In the genomic region with DNA sequence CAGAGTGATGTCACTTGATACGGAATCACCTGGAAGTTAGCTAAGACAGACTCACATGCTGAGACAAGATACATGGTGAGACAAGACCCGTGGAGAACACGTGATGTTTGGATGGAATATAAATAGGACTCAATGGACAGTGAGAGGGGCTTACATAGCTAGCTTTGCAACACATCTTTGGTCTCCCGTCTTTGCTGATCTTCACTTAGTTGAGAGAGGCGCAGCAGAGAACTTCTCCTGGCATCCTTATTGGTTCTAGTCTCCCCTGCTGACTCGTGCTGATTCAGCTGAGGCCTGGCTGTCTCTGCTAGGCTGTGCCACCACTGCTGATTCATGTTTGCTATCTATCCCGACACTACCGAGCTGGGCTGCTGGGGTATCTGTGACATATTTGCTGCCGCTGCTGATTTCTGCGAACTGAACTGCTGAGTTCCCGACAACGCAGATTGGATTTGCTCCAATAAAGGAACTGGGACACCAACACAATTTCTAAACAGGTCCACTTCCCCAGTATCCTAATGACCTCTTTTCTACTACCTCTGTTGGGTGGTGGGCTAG, we compare ENCODE assay signal across 32 mouse cellular contexts. TPM values are rescaled to one million over a fixed set of nuclear protein-coding genes. Genes with fewer than 3 reads are reported as not detected.
DNase-seq lines count a peak whose midpoint lies in the region; ATAC-seq lines count a peak whose summit lies in the region.
"Had no signal": no experiment of that assay in that cellular context is flagged by ENCODE, and none has a peak within 500 bp of the region (broad histone marks: within the 10 kb centered on the region; RNA-seq: fewer than 3 reads in every experiment).

No protein-coding gene starts in this region.

- H3K27me3 ChIP-seq in heart, embryonic 10.5 days (ENCODE audit: insufficient read depth, poor library complexity, severe bottlenecking) = no peaks in the 10 kb centered on the region
- H3K27me3 ChIP-seq in heart, embryonic 12.5 days (replicated peaks) = no peaks in the 10 kb centered on the region
- H3K27me3 ChIP-seq in liver, embryonic 13.5 days = no peaks in the 10 kb centered on the region
- H3K27me3 ChIP-seq in hindbrain, embryonic 13.5 days = no peaks in the 10 kb centered on the region
- H3K27me3 ChIP-seq: embryonic facial prominence, embryonic 15.5 days; forebrain, embryonic 13.5 days; heart, embryonic 15.5 days; hindbrain, embryonic 15.5 days; kidney, embryonic 15.5 days; neural tube, embryonic 12.5 days had no signal

- ATAC-seq in heart, embryonic 12.5 days (ENCODE audit: insufficient number of reproducible peaks, low FRiP score) = no peak
- ATAC-seq in liver, embryonic 13.5 days (ENCODE audit: low read depth) = peak; percentile 78
- ATAC-seq in megakaryocyte progenitor cell, adult 5-6 weeks (replicated peaks; ENCODE audit: poor library complexity) = peak; percentile 50
- no peak for ATAC-seq in hindbrain, embryonic 13.5 days (ENCODE audit: low FRiP score)
- ATAC-seq: activated CD4-positive, CD25-positive, alpha-beta regulatory T cell, adult 4 months; CD4-positive, CD25-positive, alpha-beta regulatory T cell, adult 4 months; forebrain, embryonic 13.5 days; inflammation-experienced regulatory T-cells, adult 6 months had no signal

- H3K27ac ChIP-seq in heart, embryonic 10.5 days = no peak overlapping the region
- H3K27ac ChIP-seq in heart, embryonic 12.5 days (ENCODE audit: poor library complexity, severe bottlenecking) = no peak overlapping the region
- H3K27ac ChIP-seq in liver, embryonic 13.5 days = no peak overlapping the region
- no peak overlapping the region for H3K27ac ChIP-seq in hindbrain, embryonic 13.5 days
- H3K27ac ChIP-seq: embryonic facial prominence, embryonic 10.5 days; embryonic facial prominence, embryonic 15.5 days; forebrain, embryonic 13.5 days; heart, adult 2 months; heart, embryonic 15.5 days; hindbrain, embryonic 15.5 days; kidney, embryonic 15.5 days; midbrain, embryonic 10.5 days; neural tube, embryonic 12.5 days had no signal

- no peak overlapping the region for H3K4me3 ChIP-seq in heart, embryonic 10.5 days
- no peak overlapping the region for H3K4me3 ChIP-seq in heart, embryonic 12.5 days
- H3K4me3 ChIP-seq in liver, embryonic 13.5 days (replicated peaks) = no peak overlapping the region
- H3K4me3 ChIP-seq in hindbrain, embryonic 13.5 days = no peak overlapping the region
- H3K4me3 ChIP-seq: embryonic facial prominence, embryonic 10.5 days; embryonic facial prominence, embryonic 15.5 days; forebrain, embryonic 13.5 days; heart, adult 2 months; heart, embryonic 15.5 days; hindbrain, embryonic 15.5 days; kidney, embryonic 15.5 days; midbrain, embryonic 10.5 days; myocyte; neural tube, embryonic 12.5 days had no signal

- H3K36me3 ChIP-seq in heart, embryonic 10.5 days = no peaks in the 10 kb centered on the region
- no peaks in the 10 kb centered on the region for H3K36me3 ChIP-seq in heart, embryonic 12.5 days
- no peaks in the 10 kb centered on the region for H3K36me3 ChIP-seq in liver, embryonic 13.5 days
- H3K36me3 ChIP-seq in hindbrain, embryonic 13.5 days = peaks cover 9% of the 10 kb centered on the region
- H3K36me3 ChIP-seq: embryonic facial prominence, embryonic 15.5 days; heart, embryonic 15.5 days; hindbrain, embryonic 15.5 days; kidney, embryonic 15.5 days; midbrain, embryonic 10.5 days; neural tube, embryonic 12.5 days had no signal

- H3K9ac ChIP-seq in heart, embryonic 12.5 days = no peak overlapping the region
- H3K9ac ChIP-seq in liver, embryonic 13.5 days = no peak overlapping the region
- no peak overlapping the region for H3K9ac ChIP-seq in hindbrain, embryonic 13.5 days
- H3K9ac ChIP-seq: embryonic facial prominence, embryonic 15.5 days; forebrain, embryonic 13.5 days; heart, embryonic 15.5 days; hindbrain, embryonic 15.5 days; kidney, embryonic 15.5 days; neural tube, embryonic 12.5 days had no signal

- H3K4me1 ChIP-seq in heart, embryonic 10.5 days = peaks cover 46% of the 10 kb centered on the region
- H3K4me1 ChIP-seq in heart, embryonic 12.5 days (replicated peaks) = peaks cover 61% of the 10 kb centered on the region
- H3K4me1 ChIP-seq in liver, embryonic 13.5 days (replicated peaks) = peaks cover 44% of the 10 kb centered on the region
- H3K4me1 ChIP-seq in hindbrain, embryonic 13.5 days (replicated peaks) = peaks cover 35% of the 10 kb centered on the region
- H3K4me1 ChIP-seq: neural tube, embryonic 12.5 days had no signal

- WGBS in heart, embryonic 10.5 days = 80% methylated on average over 12 of the region's 12 CpGs
- 75% methylated on average over 12 of the region's 12 CpGs for WGBS in heart, embryonic 12.5 days
- 59% methylated on average over 12 of the region's 12 CpGs for WGBS in liver, embryonic 13.5 days (ENCODE audit: insufficient replicate concordance)
- 93% methylated on average over 12 of the region's 12 CpGs for WGBS in hindbrain, embryonic 13.5 days

- no peak overlapping the region for H3K4me2 ChIP-seq in heart, embryonic 12.5 days
- no peak overlapping the region for H3K4me2 ChIP-seq in liver, embryonic 13.5 days
- H3K4me2 ChIP-seq in hindbrain, embryonic 13.5 days = no peak overlapping the region
- H3K4me2 ChIP-seq: embryonic facial prominence, embryonic 15.5 days; forebrain, embryonic 13.5 days; heart, embryonic 15.5 days; hindbrain, embryonic 15.5 days; kidney, embryonic 15.5 days; neural tube, embryonic 12.5 days had no signal

- DNase-seq in heart, embryonic 10.5 days (ENCODE audit: low spot score) = peak; percentile 67
- DNase-seq in brain, adult 2 months (ENCODE audit: low read depth, low spot score) = peak; percentile 15
- peak; percentile 36 for DNase-seq in liver, embryonic 13.5 days
- no peak for DNase-seq in kidney, postnatal 36 days
- no peak for DNase-seq in urinary bladder, postnatal 36 days (ENCODE audit: low spot score in 2 of 2)
- DNase-seq: adrenal gland, adult 2 months; adrenal gland, postnatal 36 days; cerebellum, adult 2 months; cerebellum, postnatal 14 days; gastrocnemius, postnatal 36 days; heart, postnatal 36 days; kidney, adult 11 months; lung, postnatal 36 days; right cerebral cortex, postnatal 4 days; thymus, adult 2 months; thymus, postnatal 4 days had no signal

- H3K9me3 ChIP-seq in heart, embryonic 10.5 days = no peaks in the 10 kb centered on the region
- no peaks in the 10 kb centered on the region for H3K9me3 ChIP-seq in heart, embryonic 12.5 days (replicated peaks)
- H3K9me3 ChIP-seq in liver, embryonic 13.5 days (replicated peaks) = no peaks in the 10 kb centered on the region
- 0 out of 2 replicates have a peak, but pooled peaks cover 5% of the 10 kb centered on the region for H3K9me3 ChIP-seq in hindbrain, embryonic 13.5 days
- H3K9me3 ChIP-seq: embryonic facial prominence, embryonic 15.5 days; forebrain, embryonic 13.5 days; heart, embryonic 15.5 days; hindbrain, embryonic 15.5 days; kidney, embryonic 15.5 days; midbrain, embryonic 10.5 days; neural tube, embryonic 12.5 days had no signal

RNA-seq across cellular contexts. Expression of a gene that starts 23.4 kb away (rescaled TPM):
- 10.9 and 11.9 TPM in 2 replicates for polyA plus RNA-seq in heart, embryonic 10.5 days (2016; fragmentation: Nextera tagmentation; extraction: Ambion mirVana)
- polyA plus RNA-seq in heart, embryonic 12.5 days (2016; fragmentation: Nextera tagmentation; extraction: Ambion mirVana) = 11.0 and 11.7 TPM in 2 replicates
- 3.0 and 3.6 TPM in 2 replicates for polyA plus RNA-seq in liver, embryonic 13.5 days (2015; fragmentation: Nextera tagmentation; extraction: Ambion mirVana)
- 106 and 110 TPM in 2 replicates for total RNA-seq in megakaryocyte progenitor cell, adult 5-6 weeks (2015)
- 69.3 and 69.8 TPM in 2 replicates for total RNA-seq in megakaryocyte progenitor cell, adult 5-6 weeks (2017)
- 20.9 and 21.1 TPM in 2 replicates for polyA plus RNA-seq in hindbrain, embryonic 13.5 days (2015; fragmentation: Nextera tagmentation; extraction: Ambion mirVana)

Comparison
In these comparisons a context has a peak if more than half of its experiments do, and no peak if none do; other contexts are left out.
1. DNase-seq: peak in heart, embryonic 10.5 days (single experiment), brain, adult 2 months (single experiment) and liver, embryonic 13.5 days (single experiment); none in kidney, postnatal 36 days (0 of 2) and urinary bladder, postnatal 36 days (0 of 2).
2. ATAC-seq: peak in liver, embryonic 13.5 days (single experiment) and megakaryocyte progenitor cell, adult 5-6 weeks (single experiment); none in heart, embryonic 12.5 days (single experiment) and hindbrain, embryonic 13.5 days (single experiment).